Mouse (Mus musculus) liver, embryonic 14.5 days (tissue): ENCODE measurements around the gene Ppa2. TPM values are rescaled to one million over a fixed set of nuclear protein-coding genes. Genes with fewer than 3 reads are reported as not detected.

ENCODE experiments used
- ATAC-seq: fragments of 200-750 bp; cut with Nextera tagmentation; 2 replicates; pipeline ENCODE4 v1.8.0; 2017; ENCODE audit warnings: moderate number of reproducible peaks, mild to moderate bottlenecking, moderate library complexity; ENCODE audit not compliant: insufficient read depth
- DNase-seq, 3 experiments: peaks; one replicate each; pipeline ENCODE4 v3.0.0-alpha.2; 2012 to 2013; ENCODE audit warnings: low read depth in 3 of 3, low spot score in 3 of 3
- H3K27ac ChIP-seq: fragments of 300-500 bp; sonication (generic); 2 replicates; pipeline ENCODE4 v1.5.1; 2014; ENCODE audit warnings: moderate library complexity, mild to moderate bottlenecking, control low read depth, inconsistent platforms
- H3K27me3 ChIP-seq: fragments of 300-500 bp; sonication (generic); 2 replicates; pipeline ENCODE4 v1.6.1; 2014; ENCODE audit warnings: mild to moderate bottlenecking, low read length, moderate library complexity; ENCODE audit not compliant: control insufficient read depth, insufficient read depth
- H3K36me3 ChIP-seq: fragments of 300-500 bp; sonication (generic); replicated peaks from 2 replicates; pipeline ENCODE4 v1.6.1; 2014; ENCODE audit warnings: low read depth; ENCODE audit not compliant: control insufficient read depth, insufficient read depth
- H3K4me1 ChIP-seq, 2 experiments: fragments of 200-500 bp in 1 of 2; fragments of 300-500 bp in 1 of 2; sonication (generic) in 1 of 2; replicated peaks; 2 replicates each; pipeline ENCODE4 v1.6.1; 2012 to 2014; ENCODE audit warnings: antibody characterized with exemption in 1 of 2, inconsistent platforms in 1 of 2, low read length in 1 of 2; ENCODE audit not compliant: control insufficient read depth in 2 of 2, insufficient read depth in 2 of 2
- H3K4me2 ChIP-seq: fragments of 300-500 bp; sonication (generic); 2 replicates; pipeline ENCODE4 v1.6.1; 2014; ENCODE audit warnings: low read depth, mild to moderate bottlenecking, control low read depth, moderate library complexity
- H3K4me3 ChIP-seq, 2 experiments: fragments of 200-500 bp in 1 of 2; fragments of 300-500 bp in 1 of 2; sonication (generic) in 1 of 2; 2 replicates each; pipeline ENCODE4 v1.5.1; 2012 to 2014; ENCODE audit warnings: low read depth in 2 of 2, low read length in 2 of 2, mild to moderate bottlenecking in 2 of 2, control low read depth in 1 of 2, inconsistent platforms in 1 of 2, moderate library complexity in 1 of 2; ENCODE audit not compliant: insufficient read depth in 1 of 2
- H3K9ac ChIP-seq: fragments of 300-500 bp; sonication (generic); replicated peaks from 2 replicates; pipeline ENCODE4 v1.6.1; 2014; ENCODE audit warnings: mild to moderate bottlenecking, control low read depth, moderate library complexity
- H3K9me3 ChIP-seq: fragments of 300-500 bp; sonication (generic); 2 replicates; pipeline ENCODE4 v1.6.1; 2016; ENCODE audit warnings: low read length, mixed read lengths; ENCODE audit not compliant: control insufficient read depth
- CTCF ChIP-seq: IDR thresholded peaks from 2 replicates; pipeline ENCODE4 v1.5.1; 2016; ENCODE audit warnings: antibody characterized with exemption, low read depth, control low read depth
- EP300 ChIP-seq: IDR thresholded peaks from 2 replicates; pipeline ENCODE4 v1.6.1; 2016; ENCODE audit warnings: antibody characterized with exemption, low read depth
- WGBS: fragments of 180-500 bp; shearing (Covaris S2); extraction: QIAGEN DNeasy Blood & Tissue Kit; methylation state at CpG from one replicate; pipeline ENCODE4 v1.1.7; 2014; ENCODE audit not compliant: insufficient replicate concordance; 5-methylcytosine and 5-hydroxymethylcytosine counted together
- polyA plus RNA-seq, 2 experiments: library from polyadenylated mRNA; depleted of rRNA in 1 of 2; stranded (reverse) in 1 of 2; unstranded in 1 of 2; fragments of >200 nt; fragmentation: Nextera tagmentation in 1 of 2; extraction: Ambion mirVana in 1 of 2; gene quantifications; 2 replicates each; pipeline versions ENCODE4 v1.2.1 to v1.2.3; 2012 to 2014

Gene Ppa2
- polyA plus RNA-seq, 2 experiments, result 18.4 to 42.1 TPM

DNA sequence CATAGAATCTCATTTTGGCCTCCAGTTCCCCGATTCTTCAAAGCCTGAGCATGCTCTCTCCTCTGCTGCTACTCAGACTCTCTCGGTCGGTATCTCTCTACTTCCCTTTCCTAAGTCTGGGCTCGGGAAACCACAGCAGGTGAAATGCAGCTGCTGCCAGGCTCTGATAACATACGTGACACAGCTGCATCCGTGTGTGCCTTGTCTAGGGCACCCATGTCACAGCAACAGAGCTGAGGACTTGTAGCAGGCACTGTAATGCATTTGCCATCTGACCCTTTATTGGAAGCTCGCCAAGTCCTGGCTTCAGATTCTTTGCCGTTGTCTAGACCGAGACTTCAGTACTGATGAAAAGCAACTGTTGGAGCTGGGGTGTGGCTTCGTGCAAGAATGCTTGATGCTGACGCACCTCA, 29.5 kb downstream of the Ppa2 start:
- H3K27me3 ChIP-seq, result no peaks in the 10 kb centered on the region
- H3K9ac ChIP-seq, result no peak overlapping the region
- peak; percentile 77 for ATAC-seq
- DNase-seq, result peak; percentile 33 to 47 (median 40)
- TF ChIP-seq CTCF (no peak), EP300 (peak; percentile 37)
- WGBS, result 7% methylated on average over 11 of the region's 11 CpGs
- peaks cover 0 to 3% of the 10 kb centered on the region in 2 experiments; a peak in 1 of 4 replicates for H3K4me1 ChIP-seq
- H3K9me3 ChIP-seq, result no peaks in the 10 kb centered on the region
- H3K27ac ChIP-seq, result no peak overlapping the region
- no peaks in the 10 kb centered on the region for H3K36me3 ChIP-seq
- H3K4me3 ChIP-seq, result no peak overlapping the region
- no peak overlapping the region for H3K4me2 ChIP-seq

- H3K9me3 ChIP-seq, result no peaks in the 10 kb centered on the region
- no peak overlapping the region for H3K4me3 ChIP-seq
- H3K27me3 ChIP-seq, result no peaks in the 10 kb centered on the region
- H3K36me3 ChIP-seq, result no peaks in the 10 kb centered on the region
- H3K4me1 ChIP-seq, result peaks cover 0 to 3% of the 10 kb centered on the region in 2 experiments; a peak in 1 of 4 replicates
- 82% methylated on average over 11 of the region's 11 CpGs for WGBS
- H3K27ac ChIP-seq, result no peak overlapping the region
- no peak for ATAC-seq
- no peak for TF ChIP-seq EP300
- no peak for TF ChIP-seq CTCF
- H3K4me2 ChIP-seq, result no peak overlapping the region
- no peak overlapping the region for H3K9ac ChIP-seq
- DNase-seq, result no peak
These were observed 31.2 kb downstream of the Ppa2 start for GRCm38 (mm10) chr3:133341106-133341505.

DNA sequence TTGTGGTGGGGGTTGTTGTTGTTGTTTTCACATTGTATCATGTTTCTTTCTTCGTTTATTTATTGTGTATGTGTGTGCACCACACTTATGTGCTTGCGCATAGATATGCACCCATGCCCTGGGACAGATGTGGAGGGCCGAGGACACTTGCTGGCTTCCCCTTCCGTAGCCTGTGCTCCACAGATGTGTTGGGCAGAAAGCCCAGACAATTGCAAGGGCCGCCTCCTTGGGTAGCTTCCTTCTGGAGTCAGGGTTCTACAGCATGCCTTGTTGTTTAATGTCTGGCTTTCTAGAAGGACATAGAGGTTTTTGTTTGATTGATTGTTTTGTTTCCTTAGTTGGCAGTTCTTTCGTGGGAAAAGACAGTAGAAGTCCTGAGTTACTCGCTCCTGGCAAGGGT, 37.6 kb downstream of the Ppa2 start:
- TF ChIP-seq EP300, result no peak
- Histone ChIP-seq H3K4me3 (no peak overlapping the region), H3K9me3 (no peaks in the 10 kb centered on the region), H3K9ac (no peak overlapping the region), H3K4me1 (no peaks in the 10 kb centered on the region), H3K27ac (no peak overlapping the region), H3K4me2 (no peak overlapping the region), H3K27me3 (no peaks in the 10 kb centered on the region), H3K36me3 (no peaks in the 10 kb centered on the region)
- 76% methylated on average over 7 of the region's 7 CpGs for WGBS
- DNase-seq (no peak), ATAC-seq (no peak)

- Histone ChIP-seq H3K4me3 (no peak overlapping the region), H3K9me3 (no peaks in the 10 kb centered on the region), H3K9ac (no peak overlapping the region), H3K4me2 (no peak overlapping the region), H3K27ac (no peak overlapping the region), H3K36me3 (no peaks in the 10 kb centered on the region), H3K4me1 (no peaks in the 10 kb centered on the region), H3K27me3 (no peaks in the 10 kb centered on the region)
- DNase-seq (no peak), ATAC-seq (no peak)
- 75% methylated on average over 2 of the region's 2 CpGs for WGBS
- no peak for TF ChIP-seq EP300
- TF ChIP-seq CTCF, result no peak
These were observed 38.9 kb downstream of the Ppa2 start for GRCm38 (mm10) chr3:133348847-133349246.

DNA sequence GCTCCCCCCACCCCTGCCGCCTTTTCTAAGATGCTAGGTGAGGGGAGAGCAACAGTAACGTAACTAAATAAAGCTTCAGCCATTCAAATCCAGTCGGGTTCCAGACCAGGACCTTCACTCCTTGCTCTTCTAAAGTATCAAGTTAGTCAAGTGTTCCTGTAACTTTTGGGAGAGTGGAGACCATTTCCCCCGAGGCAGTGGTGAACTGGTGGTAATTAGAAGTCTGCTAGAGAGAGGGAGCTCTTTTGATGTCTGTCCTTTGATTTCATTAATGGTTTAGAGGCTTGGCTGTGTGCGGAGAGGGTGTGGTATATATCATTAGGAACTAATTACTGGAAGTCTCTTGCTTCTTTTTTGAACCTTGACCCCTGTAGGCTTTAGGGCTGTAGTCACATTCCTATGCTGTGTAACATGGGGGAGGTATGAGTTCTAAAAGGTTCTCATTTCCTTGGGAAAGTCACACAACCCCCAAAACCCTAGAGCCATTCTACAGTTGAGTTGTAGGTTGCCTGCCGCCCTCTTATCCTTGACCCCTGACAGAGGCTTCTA, 47.6 kb downstream of the Ppa2 start:
- H3K9ac ChIP-seq, result no peak overlapping the region
- 72% methylated on average over 6 of the region's 6 CpGs for WGBS
- no peak overlapping the region for H3K4me2 ChIP-seq
- H3K27ac ChIP-seq, result no peak overlapping the region
- no peaks in the 10 kb centered on the region for H3K36me3 ChIP-seq
- H3K4me3 ChIP-seq, result no peak overlapping the region
- DNase-seq (no peak), ATAC-seq (no peak)
- no peaks in the 10 kb centered on the region for H3K9me3 ChIP-seq
- no peaks in the 10 kb centered on the region for H3K27me3 ChIP-seq
- H3K4me1 ChIP-seq, result no peaks in the 10 kb centered on the region
- TF ChIP-seq EP300 (no peak), CTCF (no peak)
